Mouse (Mus musculus) spleen, adult 2 months (tissue): ENCODE measurements around the gene Plce1.

Experiments used
- CTCF ChIP-seq: fragments of 200-500 bp; IDR thresholded peaks from 2 replicates; pipeline ENCODE4 v1.5.1; 2011; ENCODE audit warnings: mild to moderate bottlenecking, inconsistent platforms; ENCODE audit not compliant: insufficient read depth, insufficient read length, insufficient replicate concordance; ENCODE audit errors: extremely low read depth
- POLR2A ChIP-seq: fragments of 200-500 bp; IDR thresholded peaks from 2 replicates; pipeline ENCODE4 v1.6.1; 2011; ENCODE audit warnings: low read depth, low read length, inconsistent platforms

DNA sequence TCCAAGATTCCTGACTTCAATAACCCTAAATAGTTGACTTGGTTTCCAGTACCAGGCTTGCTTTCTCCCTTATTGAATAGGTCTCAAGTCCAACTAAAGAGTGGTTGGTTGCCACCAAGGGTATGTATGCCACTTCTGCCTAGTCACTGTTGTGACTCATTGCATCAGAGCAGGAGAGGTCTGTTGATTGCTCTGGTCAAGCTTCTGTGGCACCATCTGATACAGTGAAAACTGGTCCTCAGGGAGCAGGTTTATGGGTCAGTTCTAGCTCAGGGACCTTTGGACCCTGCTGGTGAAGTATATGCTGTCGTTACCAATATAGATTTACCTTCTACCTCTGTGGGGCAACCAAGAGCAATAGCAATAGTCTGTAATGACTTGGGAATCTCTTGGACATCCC lies 184.5 kb downstream of the Plce1 start:
- TF ChIP-seq CTCF (no peak), POLR2A (no peak)
